Mouse (Mus musculus) CH12.LX (cell line): ENCODE results near the gene Kcnip4. TPM values are rescaled to one million over a fixed set of nuclear protein-coding genes. Genes with fewer than 3 reads are reported as not detected.

ENCODE experiments used
- DNase-seq: peaks from one replicate; pipeline ENCODE4 v3.0.0-alpha.2; 2013; ENCODE audit errors: extremely low read depth
- H3K27ac ChIP-seq: 2 replicates; pipeline ENCODE4 v1.5.1; 2012; ENCODE audit warnings: low read depth, mild to moderate bottlenecking, control low read depth, moderate library complexity; ENCODE audit not compliant: insufficient read depth
- H3K27me3 ChIP-seq: replicated peaks from 2 replicates; pipeline ENCODE3; 2012; ENCODE audit warnings: inconsistent platforms
- H3K36me3 ChIP-seq, 2 experiments: replicated peaks in 1 of 2; 2 replicates each; pipeline versions ENCODE3 to v1.6.1; 2012; ENCODE audit warnings: inconsistent platforms in 1 of 2, low read length in 1 of 2, mild to moderate bottlenecking in 1 of 2, mixed read lengths in 1 of 2, moderate library complexity in 1 of 2; ENCODE audit not compliant: control insufficient read depth in 1 of 2, insufficient read depth in 1 of 2
- H3K4me1 ChIP-seq, 2 experiments: 2 replicates each; pipeline ENCODE4 v1.6.1; 2012; ENCODE audit warnings: inconsistent platforms in 1 of 2, moderate library complexity in 1 of 2; ENCODE audit not compliant: insufficient read depth in 2 of 2, control insufficient read depth in 1 of 2
- H3K4me2 ChIP-seq: 2 replicates; pipeline ENCODE4 v1.6.1; 2012; ENCODE audit warnings: low read depth, mild to moderate bottlenecking, control low read depth; ENCODE audit not compliant: poor library complexity, insufficient read depth, severe bottlenecking
- H3K4me3 ChIP-seq, 3 experiments: fragments of 150-350 bp in 1 of 3; sonication (generic) in 1 of 3; replicated peaks in 1 of 3; 2 replicates each; pipeline versions ENCODE3 to v1.5.1; 2011 to 2012; ENCODE audit warnings: low read depth in 2 of 3, low read length in 2 of 3, mild to moderate bottlenecking in 2 of 3, moderate library complexity in 2 of 3, control low read depth in 1 of 3, improper control_type of control experiment in 1 of 3, inconsistent platforms in 1 of 3, mixed read lengths in 1 of 3; ENCODE audit not compliant: poor library complexity in 1 of 3
- H3K79me2 ChIP-seq: replicated peaks from 2 replicates; pipeline ENCODE4 v1.6.1; 2012; ENCODE audit warnings: mild to moderate bottlenecking, moderate library complexity; ENCODE audit not compliant: control insufficient read depth, poor library complexity, insufficient read depth, severe bottlenecking; ENCODE audit errors: extremely low read depth
- H3K9ac ChIP-seq: 2 replicates; pipeline ENCODE4 v1.6.1; 2012; ENCODE audit warnings: low read depth, mild to moderate bottlenecking, control low read depth, moderate library complexity; ENCODE audit not compliant: insufficient read depth
- H3K9me3 ChIP-seq: replicated peaks from 2 replicates; pipeline ENCODE3; 2012; ENCODE audit warnings: low read length, inconsistent platforms, mixed read lengths
- BHLHE40 ChIP-seq: IDR thresholded peaks from 2 replicates; pipeline ENCODE4 v1.6.1; 2011; ENCODE audit warnings: mild to moderate bottlenecking, low read depth, low read length, improper control_type of control experiment
- CHD1 ChIP-seq: IDR thresholded peaks from 2 replicates; pipeline ENCODE4 v1.6.1; 2012; ENCODE audit warnings: low read depth, low read length, improper control_type of control experiment, inconsistent platforms
- E2F4 ChIP-seq: IDR thresholded peaks from 2 replicates; pipeline ENCODE4 v1.6.1; 2011; ENCODE audit warnings: low read depth, low read length, improper control_type of control experiment; ENCODE audit not compliant: insufficient replicate concordance
- ELF1 ChIP-seq: IDR thresholded peaks from 2 replicates; pipeline ENCODE4 v1.6.1; 2014; ENCODE audit warnings: low read depth, mild to moderate bottlenecking, inconsistent platforms, low read length, improper control_type of control experiment
- ETS1 ChIP-seq: conservative IDR thresholded peaks from 2 replicates; pipeline ENCODE4 v1.6.1; 2012; ENCODE audit warnings: low read depth, mild to moderate bottlenecking, inconsistent platforms, low read length, improper control_type of control experiment, moderate library complexity
- GABPA ChIP-seq: IDR thresholded peaks from 2 replicates; pipeline ENCODE4 v1.6.1; 2012; ENCODE audit warnings: low read depth, low read length, improper control_type of control experiment, inconsistent platforms; ENCODE audit not compliant: insufficient replicate concordance
- IRF4 ChIP-seq: IDR thresholded peaks from 2 replicates; pipeline ENCODE4 v1.6.1; 2014; ENCODE audit warnings: low read depth, mild to moderate bottlenecking, inconsistent platforms, low read length, improper control_type of control experiment
- MAX ChIP-seq: IDR thresholded peaks from 2 replicates; pipeline ENCODE4 v1.6.1; 2011; ENCODE audit warnings: low read length, improper control_type of control experiment
- MAZ ChIP-seq: IDR thresholded peaks from 2 replicates; pipeline ENCODE4 v1.6.1; 2012; ENCODE audit warnings: low read depth, mild to moderate bottlenecking, inconsistent platforms, low read length, improper control_type of control experiment, moderate library complexity
- MEF2A ChIP-seq: IDR thresholded peaks from 2 replicates; pipeline ENCODE4 v1.6.1; 2014; ENCODE audit warnings: low read depth, mild to moderate bottlenecking, inconsistent platforms, low read length, improper control_type of control experiment, borderline replicate concordance
- NELFE ChIP-seq: IDR thresholded peaks from 2 replicates; pipeline ENCODE4 v1.6.1; 2011; ENCODE audit warnings: low read depth, low read length, improper control_type of control experiment
- NRF1 ChIP-seq: IDR thresholded peaks from 2 replicates; pipeline ENCODE4 v1.6.1; 2014; ENCODE audit warnings: low read depth, mild to moderate bottlenecking, inconsistent platforms, low read length, improper control_type of control experiment, moderate library complexity
- PAX5 ChIP-seq: IDR thresholded peaks from 2 replicates; pipeline ENCODE4 v1.6.1; 2012; ENCODE audit warnings: low read length, inconsistent platforms, mixed read lengths
- POLR2A ChIP-seq: IDR thresholded peaks from 2 replicates; pipeline ENCODE4 v1.6.1; 2011; ENCODE audit warnings: low read depth, mild to moderate bottlenecking, improper control_type of control experiment, low read length
- RCOR1 ChIP-seq: conservative IDR thresholded peaks from 2 replicates; pipeline ENCODE4 v1.6.1; 2012; ENCODE audit warnings: low read depth, mild to moderate bottlenecking, inconsistent platforms, low read length, improper control_type of control experiment
- SIN3A ChIP-seq: IDR thresholded peaks from 2 replicates; pipeline ENCODE4 v1.6.1; 2012; ENCODE audit warnings: low read length, improper control_type of control experiment, inconsistent platforms
- SMC3 ChIP-seq: IDR thresholded peaks from 2 replicates; pipeline ENCODE4 v1.6.1; 2011; ENCODE audit warnings: low read depth, low read length, improper control_type of control experiment
- UBTF ChIP-seq: IDR thresholded peaks from 2 replicates; pipeline ENCODE4 v1.6.1; 2012; ENCODE audit warnings: low read depth, mild to moderate bottlenecking, inconsistent platforms, low read length, improper control_type of control experiment, moderate library complexity
- ZC3H11A ChIP-seq: IDR thresholded peaks from 2 replicates; pipeline ENCODE4 v1.6.1; 2012; ENCODE audit warnings: low read depth, mild to moderate bottlenecking, inconsistent platforms, low read length, improper control_type of control experiment
- ZKSCAN1 ChIP-seq: IDR thresholded peaks from 2 replicates; pipeline ENCODE4 v1.6.1; 2012; ENCODE audit warnings: low read depth, inconsistent platforms, low read length, improper control_type of control experiment, borderline replicate concordance
- dilution Hi-C: fragments of 300-500 bp; cut with MboI; formaldehyde crosslinking; loops from 2 replicates; pipeline ENCODE4 v1.14.3; 2020; ENCODE audit warnings: low sequenced_read_pairs; ENCODE audit not compliant: extremely low pct_unique_long_range_greater_than_20kb, extremely low pct_ligation_motif_present
- in situ Hi-C: fragments of 300-500 bp; cut with MboI; formaldehyde crosslinking; loops from 3 replicates; pipeline ENCODE4 v1.14.3; 2019; ENCODE audit warnings: low sequenced_read_pairs, low pct_ligation_motif_present, low pct_unique_long_range_greater_than_20kb, mixed read lengths
- polyA plus RNA-seq: library from polyadenylated mRNA; unstranded; fragments of >175 nt; gene quantifications from 2 replicates; pipeline ENCODE4 v1.2.1, GENCODE M21; 2012; ENCODE audit warnings: low read depth; ENCODE audit not compliant: insufficient read length
- total RNA-seq, 2 experiments: library from RNA; depleted of rRNA; stranded (reverse); fragments of 300-350 nt in 1 of 2; fragments of >200 nt in 1 of 2; gene quantifications; 2 replicates each; pipeline ENCODE4 v1.2.3; 2012 to 2014

The Kcnip4 gene
- total and polyA plus RNA-seq, 3 experiments: 0.80 TPM; not detected in 2

DNA sequence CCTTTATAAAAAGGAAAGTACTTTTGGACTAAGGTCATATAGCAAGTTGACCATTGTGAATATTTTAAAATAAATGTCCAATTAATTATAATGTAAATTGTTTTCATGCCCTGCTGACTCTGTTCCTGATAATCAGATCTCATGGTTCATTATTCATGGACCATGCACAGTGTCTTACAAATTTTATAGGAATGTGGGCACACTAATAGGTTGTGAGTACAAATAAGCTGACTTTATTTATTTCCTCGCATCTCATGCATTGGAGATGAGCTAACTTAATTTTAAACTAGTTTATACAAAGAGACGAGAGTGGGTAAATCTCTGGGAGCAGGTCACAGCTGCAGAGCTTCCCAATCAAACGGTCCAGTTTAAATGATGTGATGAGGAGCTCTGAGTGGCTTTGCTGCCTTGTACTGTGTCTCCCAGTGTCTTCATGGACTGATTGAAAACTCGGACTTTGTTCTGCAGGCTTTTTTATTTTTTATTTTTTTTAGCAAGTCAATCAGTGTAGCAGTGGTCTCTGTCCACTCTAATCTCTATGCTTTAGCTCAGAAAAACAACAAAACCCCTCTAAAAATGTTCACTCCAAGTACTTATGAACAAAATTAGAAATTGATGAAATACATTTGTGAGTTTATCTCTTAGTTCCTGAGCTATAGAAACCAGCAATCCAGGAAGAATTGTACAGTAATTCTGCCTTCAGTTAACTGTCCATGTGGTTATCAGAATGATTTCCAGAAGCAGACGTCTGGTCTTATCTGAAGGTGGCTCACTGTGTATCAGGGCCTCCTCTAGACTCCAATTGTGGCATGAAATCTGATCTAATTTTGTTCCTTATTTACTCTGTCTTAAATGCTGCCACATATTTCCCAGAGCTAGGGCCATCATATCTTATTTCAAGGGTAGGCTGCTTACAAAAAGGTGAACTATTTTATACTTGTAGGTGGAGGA, 979.6 kb downstream of the Kcnip4 start:
- TF ChIP-seq IRF4: no peak
- no peak for TF ChIP-seq POLR2A
- TF ChIP-seq ELF1: no peak
- TF ChIP-seq GABPA: no peak
- no peak for TF ChIP-seq RCOR1
- TF ChIP-seq MAX: no peak
- TF ChIP-seq ZKSCAN1: no peak
- no peak for TF ChIP-seq ZC3H11A
- TF ChIP-seq PAX5: no peak
- no peak for TF ChIP-seq NRF1
- TF ChIP-seq UBTF: no peak
- TF ChIP-seq NELFE: no peak
- Histone ChIP-seq H3K27me3 (no peaks in the 10 kb centered on the region), H3K9me3 (no peaks in the 10 kb centered on the region), H3K36me3 (no peaks in the 10 kb centered on the region), H3K4me1 (no peaks in the 10 kb centered on the region), H3K4me3 (no peak overlapping the region), H3K79me2 (no peaks in the 10 kb centered on the region), H3K4me2 (no peak overlapping the region), H3K27ac (no peak overlapping the region), H3K9ac (no peak overlapping the region)
- no peak for DNase-seq
- in situ Hi-C loops (no loop called here), dilution Hi-C loops (no loop called here)

DNA sequence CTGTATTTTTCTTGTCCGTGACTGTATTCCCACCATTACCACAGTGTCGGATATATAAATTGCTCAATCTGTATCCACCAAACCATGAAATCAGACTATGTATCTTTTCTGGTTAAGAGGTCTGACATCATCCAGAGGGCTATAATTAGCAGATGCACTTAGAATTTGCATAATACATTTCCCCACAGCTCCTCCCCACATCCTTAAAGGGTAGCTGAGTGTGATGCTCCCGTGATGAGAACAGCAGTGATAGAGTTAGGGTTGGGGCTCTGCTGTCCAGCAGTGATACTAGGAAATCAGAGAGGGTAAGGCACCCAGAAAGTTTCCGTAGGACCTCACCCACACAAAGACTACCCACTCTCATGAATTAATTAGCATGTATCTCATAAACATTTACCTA, 1006.7 kb downstream of the Kcnip4 start:
- Histone ChIP-seq H3K9me3 (no peaks in the 10 kb centered on the region), H3K4me2 (no peak overlapping the region), H3K27ac (no peak overlapping the region), H3K4me1 (peaks cover 0 to 4% of the 10 kb centered on the region in 2 experiments; a peak in 1 of 4 replicates), H3K36me3 (no peaks in the 10 kb centered on the region), H3K9ac (no peak overlapping the region), H3K79me2 (no peaks in the 10 kb centered on the region), H3K4me3 (no peak overlapping the region), H3K27me3 (no peaks in the 10 kb centered on the region)
- in situ Hi-C loops: no loop called here
- DNase-seq: peak; percentile 18
- dilution Hi-C loops: no loop called here
- TF ChIP-seq ELF1: no peak
- TF ChIP-seq PAX5: no peak
- no peak for TF ChIP-seq ETS1
- no peak for TF ChIP-seq MEF2A
- no peak for TF ChIP-seq SIN3A
- TF ChIP-seq SMC3: no peak
- TF ChIP-seq MAZ: no peak
- no peak for TF ChIP-seq CHD1
- no peak for TF ChIP-seq E2F4
- TF ChIP-seq BHLHE40: no peak
